Mouse (Mus musculus): ENCODE data around the gene Actn4.

- no peak for TF ChIP-seq CTCF (IDR thresholded peaks at IDR 0.05; ENCODE audit: low read depth, low read length)
- TF ChIP-seq POLR2A (IDR thresholded peaks at IDR 0.05; ENCODE audit: borderline replicate concordance, low read depth, low read length) = no peak
These were observed 17.3 kb downstream of the Actn4 start for GRCm38 (mm10) chr7:28944756-28945415.
